Mouse (Mus musculus) kidney, postnatal 0 days (tissue): ENCODE measurements around the gene Rexo2. TPM values are rescaled to one million over a fixed set of nuclear protein-coding genes. Genes with fewer than 3 reads are reported as not detected.
"Not testable (repeated sequence)": the region's sequence is repeated elsewhere in the genome, so short reads cannot be mapped to it uniquely, and the experiment has no call there.

Experiments
- ATAC-seq: fragments of 200-750 bp; cut with Nextera tagmentation; replicated peaks from 2 replicates; pipeline ENCODE4 v1.8.0; 2017; ENCODE audit warnings: low read depth, moderate number of reproducible peaks, moderate TSS enrichment, moderate library complexity; ENCODE audit not compliant: low FRiP score
- DNase-seq: peaks from one replicate; pipeline ENCODE4 v3.0.0-alpha.2; 2016; ENCODE audit warnings: low spot score
- H3K27ac ChIP-seq: fragments of 300-500 bp; sonication (generic); 2 replicates; pipeline ENCODE4 v1.5.1; 2014; ENCODE audit warnings: mild to moderate bottlenecking
- H3K27me3 ChIP-seq: fragments of 300-500 bp; sonication (generic); 2 replicates; pipeline ENCODE4 v1.6.1; 2014; ENCODE audit warnings: low read length, mixed read lengths; ENCODE audit not compliant: insufficient read depth
- H3K36me3 ChIP-seq: fragments of 300-500 bp; sonication (generic); 2 replicates; pipeline ENCODE4 v1.6.1; 2014; ENCODE audit warnings: low read length, mixed read lengths; ENCODE audit not compliant: insufficient read depth
- H3K4me1 ChIP-seq: fragments of 300-500 bp; sonication (generic); replicated peaks from 2 replicates; pipeline ENCODE4 v1.6.1; 2014; ENCODE audit warnings: antibody characterized with exemption, low read length, mixed read lengths; ENCODE audit not compliant: insufficient read depth
- H3K4me2 ChIP-seq: fragments of 300-500 bp; sonication (generic); 2 replicates; pipeline ENCODE4 v1.6.1; 2014; ENCODE audit warnings: mild to moderate bottlenecking, low read length, moderate library complexity, mixed read lengths
- H3K4me3 ChIP-seq: fragments of 300-500 bp; sonication (generic); replicated peaks from 2 replicates; pipeline ENCODE4 v1.5.1; 2014; ENCODE audit warnings: low read depth, low read length
- H3K9ac ChIP-seq: fragments of 300-500 bp; sonication (generic); 2 replicates; pipeline ENCODE4 v1.6.1; 2014; ENCODE audit warnings: low read depth, low read length
- H3K9me3 ChIP-seq: fragments of 300-500 bp; sonication (generic); replicated peaks from 2 replicates; pipeline ENCODE4 v1.6.1; 2016; ENCODE audit warnings: low read length, inconsistent platforms, mixed read lengths
- CTCF ChIP-seq: IDR thresholded peaks from 2 replicates; pipeline ENCODE4 v1.5.1; 2016; ENCODE audit warnings: antibody characterized with exemption, low read depth, mild to moderate bottlenecking, moderate library complexity
- WGBS: fragments of 180-500 bp; shearing (Covaris S2); extraction: QIAGEN DNeasy Blood & Tissue Kit; methylation state at CpG from one replicate; pipeline ENCODE4 v1.1.7; 2014; 5-methylcytosine and 5-hydroxymethylcytosine counted together
- polyA plus RNA-seq: library from polyadenylated mRNA; unstranded; fragments of >200 nt; fragmentation: Nextera tagmentation; extraction: Ambion mirVana; gene quantifications from 2 replicates; pipeline ENCODE4 v1.2.1, GENCODE M21; 2015

The Rexo2 gene
- polyA plus RNA-seq = 117 and 125 TPM in 2 replicates

- no peaks in the 10 kb centered on the region for H3K4me1 ChIP-seq
- H3K4me3 ChIP-seq = peak within 1 kb of the TSS; percentile 66
- peak; percentile 96 for ATAC-seq
- H3K4me2 ChIP-seq = peak within 1 kb of the TSS; percentile 95
- H3K36me3 ChIP-seq = no peaks in the 10 kb centered on the region
- peak; percentile 97 for DNase-seq
- no peak within 1 kb of the TSS for H3K27ac ChIP-seq
- TF ChIP-seq CTCF = no peak
- H3K9ac ChIP-seq = peak within 1 kb of the TSS; percentile 73
- H3K27me3 ChIP-seq = no peaks in the 10 kb centered on the region
- no peaks in the 10 kb centered on the region for H3K9me3 ChIP-seq
- WGBS = 1% methylated on average over 49 of the region's 49 CpGs
These were observed at the start of gene Rexo2 for GRCm38 (mm10) chr9:48480411-48481213. Rexo2 (minus strand) TSS chr9:48480623.

DNA sequence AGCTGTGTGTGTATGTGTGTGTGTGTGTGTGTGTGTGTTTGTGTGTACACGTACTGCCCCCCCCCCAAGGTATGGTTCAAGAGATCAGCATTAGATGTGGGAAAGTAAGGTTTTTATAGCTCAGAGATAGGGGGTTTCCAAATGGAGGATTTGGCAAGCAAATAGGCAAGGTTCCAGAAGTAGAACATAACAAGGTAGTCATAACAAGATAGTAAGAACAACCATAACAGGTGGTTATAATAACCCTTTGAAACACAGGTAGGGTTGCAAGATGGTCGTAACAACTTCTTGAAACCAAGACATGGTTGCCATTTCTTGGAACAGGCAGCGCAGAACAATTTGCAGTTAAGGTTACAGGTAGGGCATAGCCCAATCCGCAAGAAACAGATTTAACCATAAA, 46.1 kb upstream of the Rexo2 start:
- H3K4me3 ChIP-seq = no peak overlapping the region
- H3K36me3 ChIP-seq = no peaks in the 10 kb centered on the region
- H3K4me1 ChIP-seq = no peaks in the 10 kb centered on the region
- TF ChIP-seq CTCF = no peak
- WGBS = 88% methylated on average over 4 of the region's 4 CpGs
- H3K4me2 ChIP-seq = no peak overlapping the region
- ATAC-seq = no peak
- no peak overlapping the region for H3K9ac ChIP-seq
- H3K9me3 ChIP-seq = no peaks in the 10 kb centered on the region
- no peak overlapping the region for H3K27ac ChIP-seq
- no peak for DNase-seq
- no peaks in the 10 kb centered on the region for H3K27me3 ChIP-seq

DNA sequence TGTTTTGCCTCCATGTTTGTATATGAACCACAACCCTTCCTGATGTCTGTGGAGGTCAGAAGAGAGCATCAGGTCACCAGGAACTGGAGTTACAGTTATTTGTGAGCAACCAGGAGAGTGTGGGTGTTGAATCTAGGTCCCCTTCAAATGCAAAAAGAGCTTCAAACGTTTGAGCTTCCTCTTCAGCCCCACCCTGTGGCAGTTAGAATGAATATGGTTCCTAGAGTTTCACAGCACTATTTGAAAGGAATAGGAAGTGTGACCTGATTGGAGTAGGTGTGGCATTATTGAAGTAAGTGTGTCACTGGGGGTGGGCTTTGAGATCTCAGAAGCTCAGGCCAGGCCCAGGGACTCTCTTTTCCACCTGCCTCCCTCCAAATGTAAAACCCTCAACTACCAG, 45.1 kb upstream of the Rexo2 start:
- 5% methylated on average over 1 of the region's 1 CpGs for WGBS
- no peak for TF ChIP-seq CTCF
- Histone ChIP-seq H3K9me3 (no peaks in the 10 kb centered on the region), H3K36me3 (no peaks in the 10 kb centered on the region), H3K4me3 (no peak overlapping the region), H3K9ac (no peak overlapping the region), H3K27me3 (no peaks in the 10 kb centered on the region), H3K4me1 (no peaks in the 10 kb centered on the region), H3K4me2 (no peak overlapping the region), H3K27ac (no peak overlapping the region)
- DNase-seq = no peak
- ATAC-seq = no peak

GRCm38 (mm10) chr9:48520405-48520804, 40.0 kb upstream of the Rexo2 start:
- not testable (repeated sequence) for DNase-seq, H3K9me3 ChIP-seq, H3K27ac ChIP-seq, H3K4me1 ChIP-seq, ATAC-seq, H3K4me2 ChIP-seq, H3K36me3 ChIP-seq, H3K4me3 ChIP-seq, H3K9ac ChIP-seq, H3K27me3 ChIP-seq
- WGBS = no CpG with 5 or more reads among the region's 7 CpGs

GRCm38 (mm10) chr9:48517372-48518130, 37.1 kb upstream of the Rexo2 start:
- no peak overlapping the region for H3K4me3 ChIP-seq
- no peak for TF ChIP-seq CTCF
- no peak for ATAC-seq
- H3K9ac ChIP-seq = no peak overlapping the region
- H3K4me2 ChIP-seq = no peak overlapping the region
- no peaks in the 10 kb centered on the region for H3K27me3 ChIP-seq
- no peaks in the 10 kb centered on the region for H3K4me1 ChIP-seq
- no peaks in the 10 kb centered on the region for H3K36me3 ChIP-seq
- 62% methylated on average over 19 of the region's 19 CpGs for WGBS
- DNase-seq = no peak
- H3K9me3 ChIP-seq = no peaks in the 10 kb centered on the region
- no peak overlapping the region for H3K27ac ChIP-seq

- H3K27ac ChIP-seq = no peak overlapping the region
- H3K4me2 ChIP-seq = no peak overlapping the region
- H3K36me3 ChIP-seq = no peaks in the 10 kb centered on the region
- H3K9ac ChIP-seq = no peak overlapping the region
- no peaks in the 10 kb centered on the region for H3K4me1 ChIP-seq
- no peak overlapping the region for H3K4me3 ChIP-seq
- TF ChIP-seq CTCF = no peak
- DNase-seq (no peak), ATAC-seq (no peak)
- 82% methylated on average over 11 of the region's 11 CpGs for WGBS
- no peaks in the 10 kb centered on the region for H3K27me3 ChIP-seq
- H3K9me3 ChIP-seq = no peaks in the 10 kb centered on the region
These were observed 36.4 kb upstream of the Rexo2 start for GRCm38 (mm10) chr9:48516615-48517371.
